Mouse (Mus musculus) myocyte (in vitro differentiated cells): ENCODE measurements around the gene Olig3.

Experiments used
- POLR2A ChIP-seq: IDR thresholded peaks from one replicate; pipeline ENCODE4 v1.6.1; 2011; ENCODE audit warnings: low read depth, mild to moderate bottlenecking, control low read depth, moderate library complexity; ENCODE audit not compliant: insufficient read length
- POLR2AphosphoS2 ChIP-seq: IDR thresholded peaks from one replicate; pipeline ENCODE4 v1.6.1; 2011; ENCODE audit warnings: low read depth, control low read depth; ENCODE audit not compliant: insufficient read length

GRCm38 (mm10) chr10:19352006-19352877, 4.1 kb upstream of the Olig3 start:
- TF ChIP-seq POLR2A (no peak), POLR2AphosphoS2 (no peak)
